Mouse (Mus musculus): ENCODE results near the gene Vasn. TPM values are rescaled to one million over a fixed set of nuclear protein-coding genes. Genes with fewer than 3 reads are reported as not detected.

Gene Vasn
- total and polyA plus RNA-seq, 3 experiments, result 2.0 to 5.0 (median 2.2) TPM

- H3K9ac ChIP-seq (ENCODE audit: insufficient read depth, low read depth), result no peak overlapping the region
- H3K4me3 ChIP-seq (replicated peaks in 1 of 3; ENCODE audit: low read depth in 2 of 3, low read length in 2 of 3, poor library complexity in 1 of 3), result no peak overlapping the region
- DNase-seq (ENCODE audit: extremely low read depth), result no peak
- H3K36me3 ChIP-seq (replicated peaks in 1 of 2; ENCODE audit: control insufficient read depth in 1 of 2, insufficient read depth in 1 of 2, low read length in 1 of 2), result peaks cover 15 to 29% of the 10 kb centered on the region in 2 experiments
- H3K27ac ChIP-seq (ENCODE audit: insufficient read depth, low read depth), result no peak overlapping the region
- no peaks in the 10 kb centered on the region for H3K79me2 ChIP-seq (replicated peaks; ENCODE audit: control insufficient read depth, extremely low read depth, insufficient read depth, poor library complexity, severe bottlenecking)
- TF ChIP-seq NELFE (IDR thresholded peaks at IDR 0.05; ENCODE audit: low read depth, low read length) (no peak), KAT2A (IDR thresholded peaks at IDR 0.05; ENCODE audit: insufficient replicate concordance, low read length) (no peak), ETS1 (conservative IDR thresholded peaks at IDR 0.05; ENCODE audit: low read depth, low read length) (no peak), SMC3 (IDR thresholded peaks at IDR 0.05; ENCODE audit: low read depth, low read length) (no peak), ZNF384 (IDR thresholded peaks at IDR 0.05; ENCODE audit: low read depth, low read length) (no peak), ZKSCAN1 (IDR thresholded peaks at IDR 0.05; ENCODE audit: borderline replicate concordance, low read depth, low read length) (no peak)
- in situ Hi-C loops (cut with MboI; ENCODE audit: low pct_ligation_motif_present, low pct_unique_long_range_greater_than_20kb, low sequenced_read_pairs) (no loop called here), dilution Hi-C loops (cut with MboI; ENCODE audit: extremely low pct_ligation_motif_present, extremely low pct_unique_long_range_greater_than_20kb, low sequenced_read_pairs) (no loop called here)
- no peak overlapping the region for H3K4me2 ChIP-seq (ENCODE audit: insufficient read depth, low read depth, poor library complexity, severe bottlenecking)
- peaks cover 5 to 7% of the 10 kb centered on the region in 2 experiments; a peak in 3 of 4 replicates for H3K4me1 ChIP-seq (ENCODE audit: control insufficient read depth in 1 of 2, insufficient read depth in 2 of 2)
- H3K27me3 ChIP-seq (replicated peaks), result no peaks in the 10 kb centered on the region
- H3K9me3 ChIP-seq (replicated peaks; ENCODE audit: low read length), result no peaks in the 10 kb centered on the region
These were observed 31.1 kb upstream of the Vasn start for GRCm38 (mm10) chr16:4608532-4609059.

DNA sequence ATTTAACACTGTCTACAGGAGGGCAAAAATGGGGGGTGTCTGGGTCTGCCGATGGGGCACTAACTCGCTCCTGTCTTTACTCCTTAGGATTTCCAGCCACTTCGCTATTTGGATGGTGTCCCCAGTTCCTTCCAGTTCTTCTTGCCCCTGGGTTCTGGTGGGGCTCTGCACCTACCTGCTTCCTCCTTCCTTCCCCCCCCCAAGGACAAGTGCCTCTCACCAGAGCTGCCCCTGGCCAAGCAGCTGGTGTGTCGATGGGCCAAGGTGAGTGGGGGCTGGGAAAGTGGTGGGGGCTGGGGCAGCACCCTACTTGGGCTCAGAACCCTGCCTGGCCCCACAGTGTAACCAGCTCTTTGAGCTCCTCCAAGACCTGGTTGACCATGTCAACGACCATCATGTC lies 28.5 kb upstream of the Vasn start:
- TF ChIP-seq TBP (conservative IDR thresholded peaks at IDR 0.05; ENCODE audit: low read depth, low read length) (no peak), MAFK (IDR thresholded peaks at IDR 0.05; ENCODE audit: insufficient replicate concordance, low read length) (no peak), MYC (IDR thresholded peaks at IDR 0.05; ENCODE audit: low read depth, low read length) (no peak), PAX5 (IDR thresholded peaks at IDR 0.05; ENCODE audit: low read length) (no peak), USF1 (IDR thresholded peaks at IDR 0.05; ENCODE audit: low read depth, low read length) (no peak), CTCF (conservative IDR thresholded peaks at IDR 0.05 in 1 of 2, IDR thresholded peaks at IDR 0.05 in 1 of 2; ENCODE audit: low read depth in 2 of 2, low read length in 2 of 2) (no peak), ZKSCAN1 (IDR thresholded peaks at IDR 0.05; ENCODE audit: borderline replicate concordance, low read depth, low read length) (no peak), ZC3H11A (IDR thresholded peaks at IDR 0.05; ENCODE audit: low read depth, low read length) (no peak), ETS1 (conservative IDR thresholded peaks at IDR 0.05; ENCODE audit: low read depth, low read length) (no peak), RAD21 (IDR thresholded peaks at IDR 0.05; ENCODE audit: low read depth, low read length) (no peak), MAZ (IDR thresholded peaks at IDR 0.05; ENCODE audit: low read depth, low read length) (no peak), EP300 (IDR thresholded peaks at IDR 0.05; ENCODE audit: low read length) (no peak), CHD2 (IDR thresholded peaks at IDR 0.05; ENCODE audit: low read length) (no peak)
- Histone ChIP-seq H3K27me3 (replicated peaks) (no peaks in the 10 kb centered on the region), H3K9ac (ENCODE audit: insufficient read depth, low read depth) (no peak overlapping the region), H3K4me2 (ENCODE audit: insufficient read depth, low read depth, poor library complexity, severe bottlenecking) (no peak overlapping the region), H3K36me3 (replicated peaks in 1 of 2; ENCODE audit: control insufficient read depth in 1 of 2, insufficient read depth in 1 of 2, low read length in 1 of 2) (peaks cover 39 to 55% of the 10 kb centered on the region in 2 experiments), H3K27ac (ENCODE audit: insufficient read depth, low read depth) (no peak overlapping the region), H3K4me1 (ENCODE audit: control insufficient read depth in 1 of 2, insufficient read depth in 2 of 2) (peaks cover 5 to 7% of the 10 kb centered on the region in 2 experiments; a peak in 3 of 4 replicates), H3K79me2 (replicated peaks; ENCODE audit: control insufficient read depth, extremely low read depth, insufficient read depth, poor library complexity, severe bottlenecking) (no peaks in the 10 kb centered on the region), H3K9me3 (replicated peaks; ENCODE audit: low read length) (no peaks in the 10 kb centered on the region), H3K4me3 (replicated peaks in 1 of 3; ENCODE audit: low read depth in 2 of 3, low read length in 2 of 3, poor library complexity in 1 of 3) (no peak overlapping the region)
- dilution Hi-C loops (cut with MboI; ENCODE audit: extremely low pct_ligation_motif_present, extremely low pct_unique_long_range_greater_than_20kb, low sequenced_read_pairs) (no loop called here), in situ Hi-C loops (cut with MboI; ENCODE audit: low pct_ligation_motif_present, low pct_unique_long_range_greater_than_20kb, low sequenced_read_pairs) (loop anchor here (5.0 kb wide), 3 partner anchors 44 to 304 kb away; no protein-coding TSS in a partner anchor)
- DNase-seq (ENCODE audit: extremely low read depth), result no peak

Data from CH12.LX (cell line).